Mouse (Mus musculus) cerebellum, adult 8-10 months (tissue): ENCODE results near the gene Plekhb2.

ENCODE experiments used
- DNase-seq: peaks from one replicate; pipeline ENCODE4 v3.0.0; 2022

The Plekhb2 gene

DNA sequence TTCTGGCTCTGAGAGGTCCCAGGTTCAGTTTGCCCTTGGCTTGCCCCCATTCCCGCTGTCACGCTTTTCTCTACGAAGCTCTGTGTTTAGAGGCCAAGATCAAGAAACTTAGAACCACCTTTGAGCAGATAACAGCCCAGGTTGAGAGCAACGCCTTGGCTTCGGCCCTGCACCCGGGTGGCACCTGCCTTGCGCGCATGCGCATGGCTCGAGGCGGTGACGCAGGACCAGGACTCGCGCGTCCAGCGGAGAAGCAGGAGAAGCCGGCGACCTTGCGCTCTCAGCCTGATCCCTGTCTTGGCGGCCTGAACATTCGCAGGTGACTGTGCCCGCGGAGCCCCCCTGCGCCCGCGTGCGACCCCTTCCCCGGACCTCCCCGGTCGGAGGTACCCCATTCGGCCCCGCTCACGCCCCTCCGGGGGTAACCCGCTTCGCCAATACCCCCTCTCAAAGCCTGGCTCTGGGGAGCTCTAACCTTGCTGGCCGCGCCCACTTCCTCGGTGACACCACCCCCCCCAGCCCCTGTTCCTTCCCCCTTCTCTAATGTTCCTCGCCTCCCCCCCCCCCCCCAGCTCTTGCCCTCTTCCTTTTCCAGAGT lies at the start of gene Plekhb2:
Gene Plekhb2, plus strand, starts transcription at position 232 of the 598 bp plus-strand sequence.
- peak; percentile 93 for DNase-seq

DNA sequence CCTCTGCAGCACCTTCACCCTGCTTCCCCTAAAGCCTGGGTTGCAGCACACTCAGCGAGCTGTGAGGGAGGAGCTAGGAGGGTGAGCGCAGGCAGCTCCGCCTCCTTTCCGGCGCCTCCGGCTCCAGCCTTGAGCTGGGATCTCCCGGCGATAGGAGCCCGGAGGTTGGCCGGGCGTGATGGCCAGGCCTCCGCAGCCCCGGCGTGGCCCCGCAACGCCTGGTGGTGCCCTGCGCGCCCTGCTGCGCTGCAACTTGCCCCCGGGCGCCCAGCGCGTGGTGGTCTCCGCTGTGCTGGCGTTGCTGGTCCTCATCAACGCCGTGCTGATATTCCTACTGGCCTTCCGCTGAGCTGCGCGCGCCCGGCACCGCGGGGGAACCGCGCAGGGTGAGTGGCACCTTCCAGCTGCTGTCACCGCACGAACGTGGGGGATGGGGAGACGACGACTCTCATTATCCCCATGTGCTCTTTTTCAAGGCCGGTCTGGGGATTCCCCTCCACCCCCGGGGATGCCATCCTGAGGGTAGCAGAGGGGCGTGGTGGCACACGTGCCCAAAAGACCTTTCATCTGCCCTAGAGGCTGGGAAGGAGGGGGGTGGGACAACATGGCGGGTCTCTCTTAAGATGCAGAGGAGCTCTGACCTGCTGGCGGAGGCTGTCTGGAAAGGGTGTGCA lies 48.0 kb upstream of the Plekhb2 start:
- peak; percentile 53 for DNase-seq

DNA sequence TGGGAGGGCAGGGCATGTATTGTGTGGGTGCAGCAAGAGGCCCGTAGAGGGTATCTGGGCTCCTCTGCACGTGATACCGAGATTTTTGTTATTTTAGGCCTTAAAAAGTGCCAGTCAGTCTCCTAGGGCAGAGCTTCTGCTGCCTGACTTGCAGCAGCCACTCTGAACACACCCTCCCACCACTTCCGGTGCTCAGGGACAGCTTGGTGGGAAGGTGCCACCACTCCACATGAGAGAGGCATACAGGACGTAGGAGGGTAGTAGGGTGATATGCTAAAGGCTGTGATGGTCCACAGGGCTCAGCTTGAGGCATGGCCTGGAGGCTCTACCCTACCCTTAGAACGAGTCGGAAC lies 47.5 kb upstream of the Plekhb2 start:
- DNase-seq, result no peak

DNA sequence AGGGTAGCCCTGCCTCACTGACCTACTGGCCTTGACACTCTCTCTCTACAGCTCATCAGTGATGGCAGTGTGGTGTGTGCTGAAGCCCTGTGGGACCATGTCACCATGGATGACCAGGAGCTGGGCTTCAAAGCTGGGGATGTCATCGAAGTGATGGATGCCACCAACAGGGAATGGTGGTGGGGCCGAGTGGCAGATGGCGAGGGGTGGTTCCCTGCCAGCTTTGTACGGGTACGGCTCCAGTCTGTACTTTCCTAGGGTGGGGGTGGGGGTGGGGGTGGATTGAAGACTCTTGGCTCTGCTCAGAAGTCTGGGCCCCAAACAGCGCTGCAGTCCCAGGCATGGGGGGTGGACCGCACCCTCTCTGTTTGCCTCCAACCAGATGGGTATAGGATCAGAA lies 44.9 kb upstream of the Plekhb2 start:
- no peak for DNase-seq

DNA sequence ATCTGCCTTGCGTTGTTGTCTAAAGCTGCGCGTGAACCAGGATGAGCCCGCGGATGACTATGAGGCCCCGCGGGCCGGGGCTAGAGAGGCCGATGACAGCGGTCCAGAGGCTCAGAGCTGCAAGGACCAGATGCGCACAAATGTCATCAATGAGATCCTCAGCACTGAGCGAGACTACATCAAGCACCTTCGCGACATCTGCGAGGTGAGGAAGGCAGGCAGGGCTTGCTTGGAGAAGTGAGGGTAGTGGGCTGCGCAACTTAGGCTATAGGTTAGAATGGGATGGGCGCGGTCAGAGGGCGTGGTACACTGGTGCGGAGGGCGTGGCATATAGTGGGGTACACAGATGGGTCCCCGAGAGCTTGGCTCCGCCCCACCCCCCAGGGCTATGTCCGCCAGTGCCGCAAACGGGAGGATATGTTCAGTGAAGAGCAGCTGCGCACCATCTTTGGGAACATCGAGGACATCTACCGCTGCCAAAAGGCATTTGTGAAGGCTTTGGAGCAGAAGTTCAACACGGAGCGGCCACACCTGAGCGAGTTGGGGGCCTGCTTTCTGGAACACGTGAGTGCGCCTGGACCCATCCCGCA lies 43.8 kb upstream of the Plekhb2 start:
- DNase-seq, result no peak

DNA sequence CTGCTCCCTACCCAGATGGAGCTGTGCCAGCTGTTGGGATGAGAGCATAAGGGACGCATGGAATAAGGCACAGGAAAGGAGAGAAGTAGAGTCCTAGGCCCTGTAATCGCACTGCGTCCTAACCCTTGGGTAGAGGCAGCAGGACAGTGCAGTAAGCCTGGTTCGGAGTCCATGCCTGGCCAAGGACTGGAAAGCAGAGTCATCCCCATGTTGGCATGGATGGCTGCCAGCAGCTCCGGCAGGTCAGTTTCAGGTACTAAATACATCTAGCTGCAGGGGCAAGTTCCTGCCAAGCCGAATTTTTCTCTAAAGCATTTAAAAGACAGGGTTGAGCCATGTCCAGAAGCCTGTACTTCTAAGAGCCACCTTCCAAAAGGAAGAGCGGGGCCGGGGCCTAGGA lies 41.3 kb upstream of the Plekhb2 start:
- DNase-seq, result peak; percentile 44

DNA sequence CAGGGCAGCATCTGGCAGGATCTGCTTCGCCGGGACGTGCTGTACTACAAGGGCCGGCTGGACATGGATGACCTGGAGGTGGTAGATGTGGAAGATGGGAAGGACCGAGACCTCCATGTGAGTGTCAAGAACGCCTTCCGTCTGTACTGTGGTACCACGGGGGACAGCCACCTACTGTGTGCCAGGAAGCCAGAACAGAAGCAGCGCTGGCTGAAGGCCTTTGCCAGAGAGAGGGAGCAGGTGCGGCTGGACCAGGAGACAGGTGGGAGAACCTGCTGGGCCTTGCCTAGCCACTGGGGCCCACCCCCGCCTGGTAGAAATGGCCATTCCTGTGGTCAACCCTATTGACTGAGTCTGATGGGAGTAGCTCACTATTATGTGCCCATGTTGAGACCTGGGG lies 39.5 kb upstream of the Plekhb2 start:
- DNase-seq, result no peak

DNA sequence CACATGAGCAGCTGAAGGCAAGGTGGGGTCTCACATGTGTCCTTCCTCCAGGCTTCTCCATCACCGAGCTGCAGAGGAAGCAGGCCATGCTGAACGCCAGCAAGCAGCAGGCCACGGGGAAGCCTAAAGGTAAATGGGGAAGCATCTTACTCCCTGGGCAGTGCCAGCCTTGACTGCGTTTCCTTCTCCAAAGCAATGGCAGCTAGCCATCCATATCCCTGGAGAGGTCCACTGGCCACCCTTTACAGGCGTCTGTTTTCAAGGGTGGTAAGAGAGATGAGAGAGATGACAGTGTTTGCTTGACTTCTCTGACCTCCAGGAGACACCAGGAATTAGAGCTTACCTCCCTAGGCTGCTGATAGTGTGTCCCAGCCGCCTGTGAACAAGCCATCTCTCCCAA lies 38.7 kb upstream of the Plekhb2 start:
- no peak for DNase-seq

DNA sequence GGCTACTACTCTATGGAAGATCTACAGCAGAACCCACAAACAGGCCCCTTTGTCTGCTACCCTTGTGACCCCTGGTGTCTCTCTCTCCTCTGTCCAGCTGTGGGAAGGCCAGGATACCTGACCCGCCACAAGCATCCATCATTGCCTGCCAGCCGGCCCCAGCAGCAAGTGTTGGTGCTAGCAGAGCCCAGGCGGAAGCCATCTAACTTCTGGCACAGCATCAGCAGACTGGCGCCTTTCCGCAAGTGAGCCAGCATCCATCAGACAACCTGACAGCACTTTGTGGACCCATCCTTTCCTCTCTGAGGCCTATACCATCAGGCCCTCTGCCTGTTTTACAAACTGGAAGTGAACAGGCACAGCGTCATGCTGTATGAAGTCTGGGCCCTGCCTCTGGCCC lies 38.2 kb upstream of the Plekhb2 start:
- no peak for DNase-seq

DNA sequence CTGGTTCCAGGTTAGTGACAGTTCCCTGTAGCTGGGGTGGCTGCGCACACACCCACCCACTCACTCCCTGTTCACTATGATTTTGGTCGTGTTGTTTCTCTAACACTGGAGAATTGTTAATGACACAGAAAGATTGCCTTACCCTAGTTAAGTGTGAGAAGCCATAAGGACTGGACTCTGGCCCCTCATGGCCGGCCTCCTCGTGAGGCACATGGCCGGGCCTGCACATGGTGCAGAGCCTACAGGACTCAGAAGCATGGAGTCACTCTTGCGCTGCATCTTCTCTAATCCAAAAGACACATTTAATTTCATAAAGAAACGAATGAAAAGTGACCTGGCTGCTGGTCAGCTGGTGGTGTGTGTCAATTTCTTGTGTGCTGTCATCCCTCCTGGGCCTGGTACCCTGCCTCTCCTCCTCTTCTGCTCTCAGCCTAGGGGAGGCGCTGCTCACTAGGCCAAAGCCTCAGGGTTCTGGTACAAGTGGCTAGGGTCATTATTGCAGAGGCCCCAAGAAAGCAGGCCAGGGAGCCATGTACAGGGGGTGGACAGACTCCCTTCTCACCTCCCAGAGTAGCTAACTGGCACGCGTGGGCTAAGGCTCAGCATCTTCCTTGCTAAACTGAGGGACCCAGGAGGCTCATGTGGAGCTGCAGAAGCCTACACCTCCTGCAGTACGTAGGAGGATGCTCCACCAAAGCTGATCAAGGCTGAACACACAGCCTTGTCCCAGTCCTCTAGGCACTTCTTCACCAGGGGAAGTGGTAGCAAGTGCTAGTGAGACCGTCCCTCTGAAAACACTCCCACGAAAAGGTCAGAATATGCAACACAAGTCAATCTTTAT lies 37.1 kb upstream of the Plekhb2 start:
- no peak for DNase-seq

DNA sequence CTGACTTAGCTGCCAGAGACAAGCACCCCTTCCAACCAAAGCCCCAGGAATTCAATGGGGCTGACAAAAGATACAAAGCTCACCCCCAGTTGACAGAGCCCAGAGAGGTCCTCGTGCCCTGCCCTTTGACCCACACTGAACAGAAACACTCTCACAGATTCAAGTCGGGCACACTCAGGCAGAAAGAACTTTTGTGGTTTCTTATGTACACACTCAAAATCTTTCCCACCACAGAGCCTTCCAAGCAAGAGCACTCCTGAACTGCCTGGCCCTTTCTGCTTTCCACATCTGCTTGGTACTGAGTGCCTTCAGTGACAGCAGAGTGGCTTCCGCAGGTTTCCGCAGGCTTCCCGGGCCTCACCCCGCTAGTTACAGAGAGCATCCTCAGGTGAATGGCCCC lies 33.9 kb upstream of the Plekhb2 start:
- no peak for DNase-seq

DNA sequence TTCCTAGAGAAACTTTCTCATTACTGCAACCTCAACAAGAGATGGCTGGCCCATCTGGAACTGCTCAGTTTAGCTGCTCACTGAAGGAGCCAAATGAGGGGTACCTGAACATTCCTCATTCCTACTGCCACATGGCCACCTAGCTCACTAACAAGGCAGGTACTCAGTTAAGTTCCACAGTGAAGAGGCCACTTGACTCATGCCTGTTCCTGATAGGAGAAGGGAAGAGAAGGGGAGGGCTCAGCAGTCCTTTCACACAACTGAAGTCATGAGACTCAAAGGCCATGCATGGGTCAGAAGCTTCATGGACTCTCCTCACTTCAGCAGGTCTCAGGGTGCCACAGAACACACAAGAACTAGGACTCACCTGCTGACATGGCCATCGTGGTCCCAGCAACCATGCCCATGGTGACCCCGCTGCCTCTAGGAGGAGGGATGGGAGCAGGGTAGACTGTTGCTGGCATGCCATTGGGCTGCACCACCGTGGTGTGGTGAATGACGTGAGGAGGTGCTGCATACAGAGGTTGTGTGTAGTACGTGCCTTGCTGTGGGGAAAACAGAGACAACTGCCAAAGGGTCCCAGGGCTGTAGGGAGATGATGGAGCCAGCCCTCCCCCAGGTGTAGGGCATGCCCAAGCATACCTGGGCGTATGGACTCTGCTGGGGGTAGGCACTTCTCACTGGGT lies 30.4 kb upstream of the Plekhb2 start:
- no peak for DNase-seq

DNA sequence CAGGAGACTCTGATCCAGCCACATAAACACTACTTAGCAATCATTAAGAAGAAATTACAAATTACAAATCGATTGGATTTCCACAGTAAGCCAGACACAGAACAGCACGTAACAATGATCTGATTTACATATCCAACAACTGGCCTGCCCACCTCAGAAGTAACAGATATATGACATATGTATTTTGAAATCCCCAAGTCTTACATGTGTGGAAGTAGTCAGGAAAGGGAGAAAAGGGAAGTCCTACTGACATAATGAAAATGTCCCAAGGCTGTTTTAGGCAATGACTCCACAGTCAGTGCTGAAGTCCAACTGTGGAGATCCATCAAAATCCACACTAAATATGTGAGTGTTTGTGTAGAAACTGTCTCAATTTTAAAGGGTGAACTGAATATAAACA lies 28.4 kb upstream of the Plekhb2 start:
- DNase-seq, result no peak

DNA sequence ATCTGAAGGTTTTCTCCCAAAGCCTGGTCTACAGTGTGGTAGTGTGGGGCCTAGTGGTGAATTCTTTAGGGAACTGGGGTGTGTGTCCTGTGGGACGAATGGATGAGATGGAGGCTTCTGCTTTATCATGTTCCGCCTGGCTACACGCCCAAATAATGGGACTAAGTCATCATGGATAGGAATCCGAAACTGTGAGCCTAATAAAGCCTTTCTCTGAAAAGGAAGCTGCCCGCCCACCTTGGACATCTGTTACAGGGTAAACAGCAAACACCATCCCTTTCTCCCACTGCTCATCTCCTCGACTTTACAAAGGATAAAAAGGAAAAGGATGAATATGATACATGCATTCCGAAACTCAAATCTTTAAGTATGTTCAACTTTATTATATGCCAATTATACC lies 27.8 kb upstream of the Plekhb2 start:
- no peak for DNase-seq

DNA sequence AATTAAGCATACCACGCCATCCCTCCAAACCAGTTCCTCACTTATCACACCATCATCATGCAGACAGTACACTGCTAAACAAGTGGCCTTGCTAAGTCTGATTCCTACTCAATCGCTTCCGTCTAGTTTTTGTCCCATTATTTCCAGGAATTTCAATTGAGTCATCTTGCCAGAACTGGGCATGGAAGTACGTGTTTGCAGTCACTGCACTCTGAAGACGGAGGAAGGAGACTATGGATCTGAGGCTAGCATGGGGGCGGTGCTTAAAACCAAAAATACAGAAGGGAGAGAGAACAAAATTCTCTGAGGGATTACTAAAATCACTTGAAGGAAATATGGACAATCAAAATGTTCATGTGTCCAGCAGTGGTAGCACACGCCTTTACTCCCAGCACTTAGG lies 27.0 kb upstream of the Plekhb2 start:
- no peak for DNase-seq

DNA sequence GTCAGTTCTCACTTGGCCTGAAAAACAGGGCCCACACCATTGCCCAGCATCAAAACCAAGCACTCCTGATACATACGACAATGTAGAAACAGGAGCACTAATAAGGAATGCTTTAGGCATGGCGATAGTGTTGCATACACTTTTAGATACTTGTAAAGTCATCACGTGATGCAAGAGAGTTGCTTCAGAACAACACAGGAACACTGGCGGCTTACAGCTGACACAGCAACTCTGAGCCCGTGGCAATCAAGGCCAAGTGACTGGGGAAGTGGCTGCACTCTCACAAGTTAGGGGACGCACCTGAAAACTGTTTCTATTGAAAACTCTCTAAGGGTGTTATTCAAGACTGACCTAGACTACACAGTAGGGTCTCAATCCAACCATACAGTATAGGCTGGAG lies 26.4 kb upstream of the Plekhb2 start:
- DNase-seq, result no peak

DNA sequence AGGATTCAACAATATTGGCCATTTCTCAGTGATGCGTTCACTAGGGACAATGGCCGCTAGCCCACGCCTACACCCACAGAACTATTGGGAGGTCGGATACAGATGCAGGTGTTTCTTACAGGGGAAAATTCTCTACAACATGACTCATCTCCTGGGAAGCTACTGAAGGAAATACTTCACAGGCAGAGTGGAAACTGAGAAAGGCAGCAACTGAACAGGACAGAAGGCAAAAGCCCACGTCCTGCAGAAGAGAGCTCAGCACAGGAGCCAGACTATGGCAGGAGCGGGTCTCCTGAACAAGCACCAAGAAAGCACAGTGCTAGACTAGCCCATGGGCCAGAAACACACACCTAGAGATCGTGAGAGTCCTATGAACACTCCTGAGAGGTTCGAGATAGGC lies 25.6 kb upstream of the Plekhb2 start:
- no peak for DNase-seq

DNA sequence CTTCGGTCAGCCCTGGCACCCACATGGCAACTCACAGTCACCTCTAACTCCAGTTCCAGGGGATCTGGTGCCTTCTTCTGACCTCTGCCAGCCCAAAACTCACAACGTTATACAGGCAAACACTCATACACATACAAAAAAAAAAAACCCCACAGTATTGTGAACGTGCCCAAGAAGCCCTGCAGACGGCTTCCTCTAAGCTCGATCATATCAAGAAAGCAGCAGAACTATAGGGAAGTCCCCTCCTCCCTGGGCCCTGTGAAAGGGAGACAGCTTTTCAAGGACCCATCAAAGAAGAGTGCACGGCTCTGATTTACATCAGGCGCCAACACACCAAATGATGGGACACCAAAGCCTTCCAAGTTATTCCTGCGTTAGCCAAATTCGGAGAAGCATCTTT lies 23.9 kb upstream of the Plekhb2 start:
- no peak for DNase-seq

DNA sequence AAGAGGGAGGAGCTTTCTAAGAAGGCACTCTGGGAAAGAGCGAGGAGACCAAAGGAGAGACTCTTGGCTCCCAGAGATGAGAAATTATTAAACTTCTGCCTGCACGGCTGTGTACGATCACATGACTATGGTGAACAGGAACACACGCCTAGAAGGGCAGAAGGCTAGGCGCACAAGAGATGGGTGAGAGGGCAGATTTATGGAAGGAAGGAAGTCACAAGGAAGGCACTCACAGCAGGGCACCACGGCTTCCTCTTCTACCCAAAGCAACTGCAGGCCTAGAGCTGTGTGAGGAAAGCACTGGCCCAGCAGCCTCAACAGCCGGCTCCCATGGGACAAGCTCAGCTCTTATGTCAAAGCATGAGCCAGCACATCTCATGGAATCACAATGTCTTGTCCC lies 21.9 kb upstream of the Plekhb2 start:
- no peak for DNase-seq

DNA sequence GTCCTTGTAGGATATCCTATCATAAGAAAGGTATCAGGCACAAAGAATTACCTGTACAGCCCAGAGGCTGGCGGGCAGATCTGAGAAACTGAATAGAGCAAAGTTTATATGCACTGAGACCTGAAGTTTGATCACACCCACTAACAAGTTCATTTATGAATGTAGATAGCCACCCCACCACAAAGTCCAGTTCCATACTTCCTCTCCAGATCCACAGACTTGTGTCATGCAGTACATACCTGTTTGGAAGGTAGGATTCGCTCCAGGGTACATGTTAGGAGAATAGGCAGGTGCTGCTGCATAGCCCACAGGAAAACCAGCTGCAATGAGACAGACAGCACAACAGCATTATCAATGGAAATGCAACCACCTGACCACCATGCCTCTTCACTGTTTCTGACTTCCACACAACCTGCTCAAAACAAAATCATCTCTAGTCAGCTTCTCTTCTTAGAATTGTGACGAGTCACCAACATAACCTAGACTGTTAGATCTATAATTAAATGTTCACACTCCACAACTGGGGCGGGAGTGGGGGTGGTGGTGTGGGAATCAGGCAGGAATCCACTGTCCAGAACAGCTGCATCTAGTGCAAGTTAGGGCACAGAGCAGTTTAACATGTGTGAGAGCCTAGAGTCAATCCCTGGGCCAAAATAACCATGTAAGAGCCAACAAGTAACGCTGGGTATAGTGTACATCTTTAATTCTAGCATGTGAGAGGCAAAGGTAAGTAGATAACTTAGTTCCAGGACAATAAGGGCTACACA lies 21.1 kb upstream of the Plekhb2 start:
- DNase-seq, result no peak

DNA sequence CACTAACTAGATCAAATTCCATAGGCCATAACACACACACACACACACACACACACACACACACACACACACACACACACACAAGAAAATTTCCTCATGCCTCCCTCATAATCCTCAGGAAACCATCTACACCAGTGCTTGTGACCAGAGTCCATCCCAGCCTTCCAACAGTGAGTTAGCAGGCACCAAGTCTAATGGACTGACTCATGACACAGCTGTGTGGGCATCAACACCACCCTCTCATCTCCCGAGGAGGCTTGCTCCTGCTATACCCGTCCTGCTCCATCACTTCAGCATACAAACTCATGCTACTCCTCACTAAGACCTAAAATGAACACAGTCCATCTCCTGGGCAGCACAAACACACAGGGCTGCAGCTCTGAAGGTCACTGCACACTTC lies 18.8 kb upstream of the Plekhb2 start:
- no peak for DNase-seq

DNA sequence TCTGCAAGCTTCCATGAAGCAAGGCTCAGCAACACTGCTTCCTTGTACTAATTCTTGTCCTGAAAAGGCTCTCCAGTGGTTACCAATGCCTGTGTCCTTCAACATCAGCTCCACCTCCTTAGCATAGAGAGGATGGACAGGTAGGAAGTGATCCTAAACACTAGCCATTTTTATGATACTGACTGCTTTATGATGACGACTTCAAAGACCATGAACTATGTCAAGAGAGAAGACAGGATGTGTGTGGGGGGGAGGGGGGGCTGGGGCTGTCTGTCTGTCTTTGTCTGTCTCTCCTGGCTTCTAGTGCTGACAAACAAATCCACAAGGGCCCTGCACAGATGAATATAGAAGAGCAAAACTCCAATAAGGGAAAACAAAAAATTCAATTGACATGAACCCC lies 18.4 kb upstream of the Plekhb2 start:
- DNase-seq, result no peak

DNA sequence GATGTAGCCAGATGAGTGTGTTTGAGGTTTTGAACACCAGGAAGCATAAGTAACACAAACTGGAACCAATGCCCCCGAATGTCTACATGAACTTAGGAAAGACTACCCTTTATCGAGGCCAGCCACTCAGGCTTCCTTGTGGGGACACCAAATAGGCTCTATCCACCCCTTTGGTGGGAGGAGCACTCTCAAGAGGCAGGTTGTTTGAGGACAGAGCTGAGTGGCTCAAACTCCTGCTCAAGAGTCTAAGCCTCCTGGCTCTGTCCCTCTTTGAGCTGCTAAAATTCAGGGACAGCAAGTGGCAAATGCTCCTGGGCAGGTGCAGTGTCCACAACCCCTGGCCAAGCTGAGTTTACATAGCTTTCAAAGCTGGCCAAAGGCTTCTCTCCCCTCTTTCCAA lies 14.9 kb upstream of the Plekhb2 start:
- DNase-seq, result no peak
